Mouse (Mus musculus): ENCODE data around the gene Trpc3.
A peak's percentile ranks its signal among the peaks of the same experiment; 100 is the strongest.
"Not testable (repeated sequence)": the region's sequence is repeated elsewhere in the genome, so short reads cannot be mapped to it uniquely, and the experiment has no call there.

Gene Trpc3

GRCm38 (mm10) chr3:36689392-36690291 lies at the start of gene Trpc3:
Trpc3 (minus strand) TSS chr3:36690167.
- peak; percentile 20 to 27 for DNase-seq

- DNase-seq = no peak
These were observed 48.1 kb upstream of the Trpc3 start for GRCm38 (mm10) chr3:36738071-36738470.

DNA sequence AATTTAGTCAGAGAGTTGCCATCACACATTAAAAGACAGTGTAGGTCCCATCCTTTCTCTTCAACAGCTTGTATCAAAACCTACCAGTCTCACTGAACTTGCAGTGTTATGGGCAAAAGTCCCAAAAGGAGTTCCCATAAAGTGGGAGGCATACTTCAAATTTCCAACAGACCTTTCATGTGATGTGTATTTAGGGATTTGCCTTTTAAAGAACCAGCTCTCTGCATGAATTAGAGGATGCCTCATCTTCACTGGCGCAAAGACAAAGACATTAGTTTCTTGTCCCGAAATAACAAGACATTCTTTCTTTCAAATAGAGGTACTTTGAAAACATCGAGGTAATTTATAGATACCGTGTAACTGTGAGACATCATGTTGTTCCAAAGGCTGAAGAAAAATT lies 43.1 kb upstream of the Trpc3 start:
- DNase-seq = no peak

DNA sequence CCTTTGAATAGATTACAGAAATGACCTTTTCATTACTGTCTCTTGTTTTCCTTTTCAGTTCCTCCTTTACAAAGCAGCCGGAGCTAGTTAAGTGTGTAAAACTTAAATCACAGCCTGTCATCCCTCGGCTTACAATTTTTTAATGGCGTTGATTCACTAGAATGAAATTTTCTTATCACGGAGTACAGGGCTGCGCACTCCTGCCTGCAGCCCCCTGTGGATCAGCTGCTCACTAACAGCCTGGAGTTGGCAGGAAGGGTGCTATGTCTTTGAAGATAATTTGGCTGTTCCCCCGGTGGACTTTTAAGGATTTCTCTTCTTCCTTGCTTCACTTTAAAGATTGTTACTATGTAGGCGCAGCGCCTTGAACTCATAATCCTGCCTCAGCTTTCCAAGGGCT lies 36.6 kb upstream of the Trpc3 start:
- no peak for DNase-seq

GRCm38 (mm10) chr3:36721850-36722249 lies 31.9 kb upstream of the Trpc3 start:
- no peak for DNase-seq

- no peak for DNase-seq
These were observed 19.6 kb upstream of the Trpc3 start for GRCm38 (mm10) chr3:36709521-36709920.

DNA sequence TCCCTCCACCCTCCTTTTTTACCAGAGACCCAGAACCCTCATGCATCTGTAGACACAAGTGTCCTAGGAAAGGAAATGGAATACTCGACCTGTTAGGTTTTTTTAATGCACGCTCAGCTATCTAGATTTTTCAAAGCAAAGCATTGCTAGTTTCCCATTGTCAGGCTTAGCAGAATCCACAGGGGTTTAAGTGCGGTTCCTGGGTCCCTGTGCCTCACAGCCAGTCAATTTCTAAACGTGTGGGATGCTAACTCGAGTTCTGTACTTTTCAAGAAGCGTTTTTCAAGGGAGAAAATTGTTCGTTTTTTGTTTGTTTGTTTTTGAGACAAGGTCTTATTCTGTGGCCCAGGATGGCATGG lies 304 bp upstream of the Trpc3 start:
- no peak for DNase-seq

GRCm38 (mm10) chr3:36688874-36689273 lies 1.1 kb downstream of the Trpc3 start:
- DNase-seq = peak; percentile 59 to 65

- no peak for DNase-seq
These were observed 14.1 kb downstream of the Trpc3 start for GRCm38 (mm10) chr3:36675822-36676221.

GRCm38 (mm10) chr3:36667814-36668213 lies 22.2 kb downstream of the Trpc3 start:
- DNase-seq = no peak

DNA sequence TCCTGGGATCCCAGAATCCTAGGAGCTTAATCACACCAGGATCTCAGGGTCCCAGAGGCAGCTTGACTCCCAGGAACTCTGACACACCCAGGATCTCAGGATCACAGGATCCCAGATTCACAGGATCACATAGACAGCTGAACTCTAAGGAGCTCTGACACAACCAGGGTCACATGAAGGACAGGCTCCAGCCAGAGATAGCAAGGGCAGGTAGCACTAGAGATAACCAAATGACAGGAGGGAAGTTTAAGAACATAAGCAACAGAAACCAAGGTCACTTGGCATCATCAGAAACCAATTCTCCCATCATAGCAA lies 44.8 kb downstream of the Trpc3 start:
- not testable (repeated sequence) for DNase-seq

- DNase-seq = no peak
These were observed 45.3 kb downstream of the Trpc3 start for GRCm38 (mm10) chr3:36644554-36645244.

DNA sequence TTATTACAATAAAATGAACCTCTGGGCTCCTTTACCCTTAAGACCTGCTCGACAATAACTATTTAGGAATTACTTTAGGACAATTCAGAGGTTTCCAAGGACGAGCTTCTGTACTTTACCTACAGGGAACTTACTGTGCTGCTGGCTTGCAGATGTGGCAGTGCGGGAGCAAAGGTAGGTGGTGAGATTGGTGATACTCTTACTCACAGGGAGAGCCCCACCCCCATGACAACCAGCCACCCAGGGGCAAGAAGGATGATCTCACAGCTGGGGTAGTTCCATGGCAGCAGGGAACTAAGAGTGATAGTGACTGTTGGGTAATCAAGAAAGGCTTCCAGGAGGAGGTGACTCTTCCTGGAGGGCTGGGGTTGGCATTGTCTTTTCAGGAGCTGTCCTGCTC lies 46.6 kb downstream of the Trpc3 start:
- no peak for DNase-seq

DNA sequence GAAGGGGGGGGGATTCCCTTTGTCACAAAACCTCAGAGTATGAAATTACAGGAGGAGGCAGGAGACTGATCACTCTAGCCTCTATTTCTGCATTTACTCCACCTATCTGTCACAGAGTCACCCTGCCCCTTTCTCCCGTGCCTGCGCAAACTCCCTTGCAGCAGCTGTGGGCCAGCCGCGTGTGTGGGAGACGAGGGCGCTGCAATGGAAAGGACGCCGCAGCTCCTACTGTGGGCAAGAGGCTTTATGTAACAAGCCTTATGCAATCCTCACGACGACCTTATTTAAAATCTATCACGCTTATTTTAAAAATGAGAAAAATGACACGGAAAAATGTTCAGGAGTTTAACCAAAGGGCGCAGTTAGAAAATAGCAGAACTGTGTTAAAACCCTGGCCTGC lies 47.2 kb downstream of the Trpc3 start:
- no peak for DNase-seq

GRCm38 (mm10) chr3:36640787-36641186 lies 49.2 kb downstream of the Trpc3 start:
- DNase-seq = no peak

GRCm38 (mm10) chr3:36635449-36635848 lies 54.5 kb downstream of the Trpc3 start:
- peak; percentile 44 to 49 for DNase-seq

DNA sequence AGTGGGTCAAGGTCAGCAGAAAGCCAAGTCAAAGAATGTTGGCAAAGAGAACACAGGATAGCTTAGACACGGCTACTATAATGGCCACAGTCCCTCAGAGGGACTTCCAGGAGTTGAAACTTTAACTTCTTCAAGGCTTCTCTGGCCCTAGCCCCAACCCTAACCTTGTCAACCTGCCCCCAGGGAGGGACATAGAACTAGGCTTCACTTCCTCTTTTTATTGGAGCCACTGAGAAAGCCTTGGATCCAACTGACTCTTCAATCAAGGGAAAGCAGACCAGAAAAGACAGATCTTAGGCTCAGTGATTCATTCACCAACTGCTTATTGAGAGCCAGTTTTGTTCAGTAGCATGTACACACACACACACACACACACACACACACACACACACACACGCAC lies 63.2 kb downstream of the Trpc3 start:
- no peak for DNase-seq

DNA sequence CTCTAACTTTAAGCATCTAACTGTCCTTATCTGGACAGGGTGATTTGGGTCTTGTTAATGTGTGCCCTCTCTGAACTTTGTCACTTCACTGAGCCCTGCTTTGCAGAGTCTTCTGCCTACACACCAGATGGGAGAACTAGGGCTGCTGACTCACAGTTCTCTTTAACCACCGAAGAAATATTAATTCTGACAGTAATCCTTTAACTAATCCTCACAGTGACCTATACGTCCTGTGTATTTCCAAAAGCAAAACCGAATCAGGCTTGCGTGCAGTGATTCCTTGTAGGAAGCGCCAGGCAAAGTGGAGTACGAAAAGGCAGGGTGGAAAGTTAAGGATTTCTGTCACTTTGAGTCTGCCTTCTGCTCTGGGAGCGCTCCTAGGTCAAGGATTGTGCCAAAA lies 71.8 kb downstream of the Trpc3 start:
- DNase-seq = no peak

- peak; percentile 35 to 42 for DNase-seq
These were observed 76.1 kb downstream of the Trpc3 start for GRCm38 (mm10) chr3:36613908-36614255.

GRCm38 (mm10) chr3:36613202-36613907 lies 76.6 kb downstream of the Trpc3 start, which contains the start of gene Bbs7:
Bbs7 (minus strand) TSS chr3:36613477.
- DNase-seq = peak; percentile 88 to 92

DNA sequence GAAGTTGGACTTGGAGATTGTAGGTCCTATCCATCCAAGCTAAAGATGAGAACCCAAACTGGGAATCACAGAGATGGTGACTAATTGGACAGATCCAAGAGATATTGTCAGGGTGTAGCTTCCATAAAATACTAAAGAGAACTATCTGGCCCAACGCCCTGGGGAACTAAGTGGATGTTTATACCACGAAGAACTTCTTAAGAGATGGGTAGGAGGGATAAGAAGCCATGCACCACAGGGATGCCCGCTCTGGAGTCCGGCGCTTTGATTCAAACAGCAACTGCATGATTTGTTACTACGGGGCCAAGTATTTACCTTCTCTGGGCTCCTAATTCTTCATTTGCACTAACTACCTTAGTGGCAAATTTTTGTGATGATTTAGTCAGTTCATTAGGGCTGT lies 77.3 kb downstream of the Trpc3 start:
- no peak for DNase-seq

GRCm38 (mm10) chr3:36605894-36606783 lies 83.8 kb downstream of the Trpc3 start:
- no peak for DNase-seq

GRCm38 (mm10) chr3:36599773-36600172 lies 90.2 kb downstream of the Trpc3 start:
- DNase-seq = not testable (repeated sequence)

Measured in cerebellum, postnatal 36 days (tissue).